Mouse (Mus musculus): ENCODE measurements around the gene Arhgap32. TPM values are rescaled to one million over a fixed set of nuclear protein-coding genes. Genes with fewer than 3 reads are reported as not detected.
"Not testable (repeated sequence)": the region's sequence is repeated elsewhere in the genome, so short reads cannot be mapped to it uniquely, and the experiment has no call there.

Arhgap32 gene
- polyA plus RNA-seq, 1 experiment from 2014 or later: 10.3 TPM

- Histone ChIP-seq H3K4me1 (ENCODE audit: control insufficient read depth, insufficient read depth, low read depth, low read length) (no peaks in the 10 kb centered on the region), H3K4me3 (ENCODE audit: low read length) (no peak overlapping the region), H3K27ac (ENCODE audit: low read depth, low read length) (no peak overlapping the region), H3K36me3 (ENCODE audit: control insufficient read depth, insufficient read depth, low read length) (no peaks in the 10 kb centered on the region), H3K9me3 (ENCODE audit: control insufficient read depth, low read length) (no peaks in the 10 kb centered on the region), H3K27me3 (replicated peaks; ENCODE audit: control insufficient read depth, insufficient read depth, low read length) (no peaks in the 10 kb centered on the region), H3K4me2 (ENCODE audit: low read length) (no peak overlapping the region), H3K9ac (ENCODE audit: low read depth, low read length) (no peak overlapping the region)
- ATAC-seq: no peak
- 93% methylated on average over 1 of the region's 1 CpGs for WGBS
Measured at GRCm38 (mm10) chr9:32120162-32120561, 4.2 kb downstream of the Arhgap32 start.

- 98% methylated on average over 13 of the region's 13 CpGs for WGBS
- not testable (repeated sequence) for ATAC-seq
Measured at GRCm38 (mm10) chr9:32121271-32121670, 5.3 kb downstream of the Arhgap32 start.

GRCm38 (mm10) chr9:32136195-32136594 lies 20.3 kb downstream of the Arhgap32 start:
- no peak overlapping the region for H3K4me2 ChIP-seq (ENCODE audit: low read length)
- H3K4me1 ChIP-seq (ENCODE audit: control insufficient read depth, insufficient read depth, low read depth, low read length): no peaks in the 10 kb centered on the region
- H3K9ac ChIP-seq (ENCODE audit: low read depth, low read length): no peak overlapping the region
- no peaks in the 10 kb centered on the region for H3K36me3 ChIP-seq (ENCODE audit: control insufficient read depth, insufficient read depth, low read length)
- no peaks in the 10 kb centered on the region for H3K27me3 ChIP-seq (replicated peaks; ENCODE audit: control insufficient read depth, insufficient read depth, low read length)
- no peak overlapping the region for H3K4me3 ChIP-seq (ENCODE audit: low read length)
- no peak for ATAC-seq
- H3K27ac ChIP-seq (ENCODE audit: low read depth, low read length): no peak overlapping the region
- no peaks in the 10 kb centered on the region for H3K9me3 ChIP-seq (ENCODE audit: control insufficient read depth, low read length)

More at GRCm38 (mm10) chr9:32121271-32121670, 5.3 kb downstream of the Arhgap32 start:
- H3K27ac ChIP-seq (ENCODE audit: low read depth, low read length); H3K36me3 ChIP-seq (ENCODE audit: control insufficient read depth, insufficient read depth, low read length); H3K4me2 ChIP-seq (ENCODE audit: low read length); H3K9me3 ChIP-seq (ENCODE audit: control insufficient read depth, low read length); H3K4me3 ChIP-seq (ENCODE audit: low read length); H3K4me1 ChIP-seq (ENCODE audit: control insufficient read depth, insufficient read depth, low read depth, low read length); H3K27me3 ChIP-seq (replicated peaks; ENCODE audit: control insufficient read depth, insufficient read depth, low read length); H3K9ac ChIP-seq (ENCODE audit: low read depth, low read length): not testable (repeated sequence)

GRCm38 (mm10) chr9:32136680-32137295 lies 20.9 kb downstream of the Arhgap32 start:
- H3K9me3 ChIP-seq (ENCODE audit: control insufficient read depth, low read length): no peaks in the 10 kb centered on the region
- ATAC-seq: peak; percentile 55; the same call in 1 of the 2 replicates
- 81% methylated on average over 11 of the region's 11 CpGs for WGBS
- H3K27ac ChIP-seq (ENCODE audit: low read depth, low read length): no peak overlapping the region
- no peaks in the 10 kb centered on the region for H3K27me3 ChIP-seq (replicated peaks; ENCODE audit: control insufficient read depth, insufficient read depth, low read length)
- no peaks in the 10 kb centered on the region for H3K4me1 ChIP-seq (ENCODE audit: control insufficient read depth, insufficient read depth, low read depth, low read length)
- no peak overlapping the region for H3K4me3 ChIP-seq (ENCODE audit: low read length)
- no peaks in the 10 kb centered on the region for H3K36me3 ChIP-seq (ENCODE audit: control insufficient read depth, insufficient read depth, low read length)
- no peak overlapping the region for H3K9ac ChIP-seq (ENCODE audit: low read depth, low read length)
- no peak overlapping the region for H3K4me2 ChIP-seq (ENCODE audit: low read length)

GRCm38 (mm10) chr9:32137697-32138426 lies 21.9 kb downstream of the Arhgap32 start:
- ATAC-seq: 0 out of 2 replicates have a peak, but pooled peaks have one; percentile 19
- H3K4me1 ChIP-seq (ENCODE audit: control insufficient read depth, insufficient read depth, low read depth, low read length): no peaks in the 10 kb centered on the region
- no peaks in the 10 kb centered on the region for H3K27me3 ChIP-seq (replicated peaks; ENCODE audit: control insufficient read depth, insufficient read depth, low read length)
- H3K9me3 ChIP-seq (ENCODE audit: control insufficient read depth, low read length): no peaks in the 10 kb centered on the region
- H3K9ac ChIP-seq (ENCODE audit: low read depth, low read length): no peak overlapping the region
- H3K4me2 ChIP-seq (ENCODE audit: low read length): no peak overlapping the region
- H3K4me3 ChIP-seq (ENCODE audit: low read length): no peak overlapping the region
- no peaks in the 10 kb centered on the region for H3K36me3 ChIP-seq (ENCODE audit: control insufficient read depth, insufficient read depth, low read length)
- 78% methylated on average over 14 of the region's 14 CpGs for WGBS
- no peak overlapping the region for H3K27ac ChIP-seq (ENCODE audit: low read depth, low read length)

GRCm38 (mm10) chr9:32138616-32139015 lies 22.7 kb downstream of the Arhgap32 start:
- H3K9me3 ChIP-seq (ENCODE audit: control insufficient read depth, low read length): no peaks in the 10 kb centered on the region
- H3K4me1 ChIP-seq (ENCODE audit: control insufficient read depth, insufficient read depth, low read depth, low read length): no peaks in the 10 kb centered on the region
- H3K9ac ChIP-seq (ENCODE audit: low read depth, low read length): no peak overlapping the region
- 94% methylated on average over 5 of the region's 5 CpGs for WGBS
- no peak overlapping the region for H3K4me2 ChIP-seq (ENCODE audit: low read length)
- no peak for ATAC-seq
- H3K36me3 ChIP-seq (ENCODE audit: control insufficient read depth, insufficient read depth, low read length): no peaks in the 10 kb centered on the region
- H3K27ac ChIP-seq (ENCODE audit: low read depth, low read length): no peak overlapping the region
- no peak overlapping the region for H3K4me3 ChIP-seq (ENCODE audit: low read length)
- H3K27me3 ChIP-seq (replicated peaks; ENCODE audit: control insufficient read depth, insufficient read depth, low read length): no peaks in the 10 kb centered on the region

GRCm38 (mm10) chr9:32139641-32140040 lies 23.7 kb downstream of the Arhgap32 start:
- H3K4me3 ChIP-seq (ENCODE audit: low read length): no peak overlapping the region
- no peaks in the 10 kb centered on the region for H3K9me3 ChIP-seq (ENCODE audit: control insufficient read depth, low read length)
- ATAC-seq: no peak
- H3K27ac ChIP-seq (ENCODE audit: low read depth, low read length): no peak overlapping the region
- H3K4me2 ChIP-seq (ENCODE audit: low read length): no peak overlapping the region
- H3K4me1 ChIP-seq (ENCODE audit: control insufficient read depth, insufficient read depth, low read depth, low read length): no peaks in the 10 kb centered on the region
- WGBS: 73% methylated on average over 5 of the region's 5 CpGs
- no peaks in the 10 kb centered on the region for H3K36me3 ChIP-seq (ENCODE audit: control insufficient read depth, insufficient read depth, low read length)
- no peak overlapping the region for H3K9ac ChIP-seq (ENCODE audit: low read depth, low read length)
- no peaks in the 10 kb centered on the region for H3K27me3 ChIP-seq (replicated peaks; ENCODE audit: control insufficient read depth, insufficient read depth, low read length)

GRCm38 (mm10) chr9:32142834-32143233 lies 26.9 kb downstream of the Arhgap32 start:
- Histone ChIP-seq H3K4me1 (ENCODE audit: control insufficient read depth, insufficient read depth, low read depth, low read length) (peaks cover 3% of the 10 kb centered on the region), H3K27me3 (replicated peaks; ENCODE audit: control insufficient read depth, insufficient read depth, low read length) (no peaks in the 10 kb centered on the region), H3K4me2 (ENCODE audit: low read length) (no peak overlapping the region), H3K27ac (ENCODE audit: low read depth, low read length) (no peak overlapping the region), H3K4me3 (ENCODE audit: low read length) (no peak overlapping the region), H3K9me3 (ENCODE audit: control insufficient read depth, low read length) (no peaks in the 10 kb centered on the region), H3K9ac (ENCODE audit: low read depth, low read length) (no peak overlapping the region), H3K36me3 (ENCODE audit: control insufficient read depth, insufficient read depth, low read length) (no peaks in the 10 kb centered on the region)
- ATAC-seq: no peak; the same call in 1 of the 2 replicates
- WGBS: 76% methylated on average over 3 of the region's 3 CpGs

- H3K36me3 ChIP-seq (ENCODE audit: control insufficient read depth, insufficient read depth, low read length): no peaks in the 10 kb centered on the region
- no peak for ATAC-seq
- H3K4me3 ChIP-seq (ENCODE audit: low read length): no peak overlapping the region
- H3K4me1 ChIP-seq (ENCODE audit: control insufficient read depth, insufficient read depth, low read depth, low read length): peaks cover 3% of the 10 kb centered on the region
- no peaks in the 10 kb centered on the region for H3K9me3 ChIP-seq (ENCODE audit: control insufficient read depth, low read length)
- H3K27me3 ChIP-seq (replicated peaks; ENCODE audit: control insufficient read depth, insufficient read depth, low read length): no peaks in the 10 kb centered on the region
- no peak overlapping the region for H3K9ac ChIP-seq (ENCODE audit: low read depth, low read length)
- H3K4me2 ChIP-seq (ENCODE audit: low read length): no peak overlapping the region
- whole genome bisulfite sequencing: 91% methylated on average over 3 of the region's 3 CpGs
- no peak overlapping the region for H3K27ac ChIP-seq (ENCODE audit: low read depth, low read length)
Measured at GRCm38 (mm10) chr9:32143451-32143850, 27.5 kb downstream of the Arhgap32 start.

Data from hindbrain, embryonic 16.5 days (tissue).